ENCODE assay signal across 18 mouse cellular contexts in genomic region chr13:73476796-73477195, GRCm38 (mm10). TPM values are rescaled to one million over a fixed set of nuclear protein-coding genes. Genes with fewer than 3 reads are reported as not detected.
A peak's percentile ranks its signal among the peaks of the same experiment; 100 is the strongest.
DNase-seq lines count a peak whose midpoint lies in the region; ATAC-seq lines count a peak whose summit lies in the region.
"Had no signal": no experiment of that assay in that cellular context is flagged by ENCODE, and none has a peak within 500 bp of the region (broad histone marks: within the 10 kb centered on the region; RNA-seq: fewer than 3 reads in every experiment).

No protein-coding gene starts in this region.

- no peaks in the 10 kb centered on the region for H3K27me3 ChIP-seq in heart, embryonic 14.5 days (ENCODE audit: control insufficient read depth, insufficient read depth, low read length)
- H3K27me3 ChIP-seq in midbrain, embryonic 11.5 days (ENCODE audit: control insufficient read depth, insufficient read depth, low read length) = no peaks in the 10 kb centered on the region
- no peaks in the 10 kb centered on the region for H3K27me3 ChIP-seq in midbrain, embryonic 13.5 days
- H3K27me3 ChIP-seq in liver, embryonic 12.5 days (replicated peaks) = no peaks in the 10 kb centered on the region
- H3K27me3 ChIP-seq: forebrain, embryonic 15.5 days; hindbrain, embryonic 12.5 days; lung, embryonic 15.5 days; stomach, embryonic 15.5 days had no signal

- no peak for DNase-seq in heart, adult 8-10 months (ENCODE audit: low spot score)
- DNase-seq in midbrain, embryonic 11.5 days (ENCODE audit: low spot score, missing footprints) = peak; percentile 57
- DNase-seq in embryo, embryonic 9.5 days (ENCODE audit: extremely low spot score) = no peak
- no peak for DNase-seq in lung, adult 18-20 months
- DNase-seq: adrenal gland, postnatal 25 days; kidney, postnatal 4 days; retina, postnatal 1 day; thymus, adult 2 months had no signal

- 0 out of 2 replicates have a peak overlapping the region, but pooled peaks have one; percentile 11 for H3K4me2 ChIP-seq in heart, embryonic 14.5 days (ENCODE audit: low read length)
- H3K4me2 ChIP-seq in midbrain, embryonic 11.5 days = no peak overlapping the region
- H3K4me2 ChIP-seq in midbrain, embryonic 13.5 days (replicated peaks) = no peak overlapping the region
- peak overlapping the region; percentile 84 for H3K4me2 ChIP-seq in liver, embryonic 12.5 days
- H3K4me2 ChIP-seq: forebrain, embryonic 15.5 days; hindbrain, embryonic 12.5 days; lung, embryonic 15.5 days; stomach, embryonic 15.5 days had no signal

- no peak overlapping the region for H3K4me3 ChIP-seq in heart, embryonic 14.5 days (ENCODE audit: control insufficient read depth in 1 of 2, insufficient read depth in 1 of 2, low read depth in 1 of 2, low read length in 2 of 2)
- H3K4me3 ChIP-seq in midbrain, embryonic 11.5 days (ENCODE audit: low read depth, low read length) = no peak overlapping the region
- no peak overlapping the region for H3K4me3 ChIP-seq in midbrain, embryonic 13.5 days (replicated peaks)
- H3K4me3 ChIP-seq in liver, embryonic 12.5 days = 0 out of 2 replicates have a peak overlapping the region, but pooled peaks have one; percentile 5
- H3K4me3 ChIP-seq: forebrain, embryonic 15.5 days; hindbrain, embryonic 12.5 days; lung, embryonic 15.5 days; stomach, embryonic 15.5 days had no signal

- peaks cover 10 to 23% of the 10 kb centered on the region in 2 experiments for H3K4me1 ChIP-seq in heart, embryonic 14.5 days (ENCODE audit: control insufficient read depth in 2 of 2, insufficient read depth in 2 of 2, low read length in 2 of 2)
- no peaks in the 10 kb centered on the region for H3K4me1 ChIP-seq in midbrain, embryonic 11.5 days (ENCODE audit: control insufficient read depth, insufficient read depth, low read length)
- H3K4me1 ChIP-seq in midbrain, embryonic 13.5 days (replicated peaks) = peaks cover 14% of the 10 kb centered on the region
- H3K4me1 ChIP-seq in liver, embryonic 12.5 days = peaks cover 98% of the 10 kb centered on the region
- H3K4me1 ChIP-seq: forebrain, embryonic 15.5 days had no signal

- no peak overlapping the region; a peak in 1 of 4 replicates for H3K27ac ChIP-seq in heart, embryonic 14.5 days (replicated peaks in 1 of 2; ENCODE audit: control insufficient read depth in 1 of 2, insufficient read depth in 1 of 2, low read depth in 2 of 2, low read length in 2 of 2)
- no peak overlapping the region for H3K27ac ChIP-seq in midbrain, embryonic 11.5 days (ENCODE audit: low read depth, low read length)
- H3K27ac ChIP-seq in midbrain, embryonic 13.5 days = no peak overlapping the region
- peak overlapping the region; percentile 98 for H3K27ac ChIP-seq in liver, embryonic 12.5 days
- H3K27ac ChIP-seq: forebrain, embryonic 15.5 days; hindbrain, embryonic 12.5 days; lung, embryonic 15.5 days; stomach, embryonic 15.5 days had no signal

- no peak for ATAC-seq in heart, embryonic 14.5 days (ENCODE audit: insufficient number of reproducible peaks, insufficient read depth, low FRiP score, low read depth)
- no peak for ATAC-seq in midbrain, embryonic 11.5 days (ENCODE audit: low FRiP score)
- no peak for ATAC-seq in midbrain, embryonic 13.5 days
- ATAC-seq in liver, embryonic 12.5 days = no peak
- ATAC-seq: forebrain, embryonic 15.5 days; midbrain, embryonic 16.5 days had no signal

- 0 out of 2 replicates have a peak overlapping the region, but pooled peaks have one; percentile 41 for H3K9ac ChIP-seq in heart, embryonic 14.5 days (ENCODE audit: low read length)
- no peak overlapping the region for H3K9ac ChIP-seq in midbrain, embryonic 11.5 days (ENCODE audit: low read length)
- no peak overlapping the region for H3K9ac ChIP-seq in midbrain, embryonic 13.5 days (replicated peaks)
- H3K9ac ChIP-seq in liver, embryonic 12.5 days = peak overlapping the region; percentile 76
- H3K9ac ChIP-seq: forebrain, embryonic 15.5 days; hindbrain, embryonic 12.5 days; lung, embryonic 15.5 days; stomach, embryonic 15.5 days had no signal

- WGBS in heart, embryonic 14.5 days = 56% methylated on average over 8 of the region's 8 CpGs
- WGBS in midbrain, embryonic 11.5 days = 89% methylated on average over 8 of the region's 8 CpGs
- WGBS in midbrain, embryonic 13.5 days = 90% methylated on average over 8 of the region's 8 CpGs
- 78% methylated on average over 8 of the region's 8 CpGs for WGBS in liver, embryonic 12.5 days (ENCODE audit: insufficient replicate concordance)

- no peaks in the 10 kb centered on the region for H3K9me3 ChIP-seq in heart, embryonic 14.5 days (ENCODE audit: control insufficient read depth, low read length)
- no peaks in the 10 kb centered on the region for H3K9me3 ChIP-seq in midbrain, embryonic 11.5 days (ENCODE audit: control insufficient read depth, low read length)
- no peaks in the 10 kb centered on the region for H3K9me3 ChIP-seq in midbrain, embryonic 13.5 days
- no peaks in the 10 kb centered on the region for H3K9me3 ChIP-seq in liver, embryonic 12.5 days (replicated peaks)
- H3K9me3 ChIP-seq: forebrain, embryonic 15.5 days; hindbrain, embryonic 12.5 days; lung, embryonic 15.5 days; stomach, embryonic 15.5 days had no signal

- no peaks in the 10 kb centered on the region for H3K36me3 ChIP-seq in heart, embryonic 14.5 days (ENCODE audit: control insufficient read depth, insufficient read depth, low read length)
- no peaks in the 10 kb centered on the region for H3K36me3 ChIP-seq in midbrain, embryonic 11.5 days (ENCODE audit: control insufficient read depth, insufficient read depth, low read length)
- H3K36me3 ChIP-seq in midbrain, embryonic 13.5 days = no peaks in the 10 kb centered on the region
- H3K36me3 ChIP-seq in liver, embryonic 12.5 days = peaks cover 74% of the 10 kb centered on the region
- H3K36me3 ChIP-seq: forebrain, embryonic 15.5 days; lung, embryonic 15.5 days; stomach, embryonic 15.5 days had no signal

RNA-seq across cellular contexts. Expression of gene Lpcat1, which starts 9.8 kb away (rescaled TPM):
- polyA plus RNA-seq in heart, embryonic 14.5 days (2014; fragmentation: Nextera tagmentation; extraction: Ambion mirVana) = 15.4 and 19.1 TPM in 2 replicates
- total RNA-seq in heart, adult 8-10 months (2022) = 1 to 10 TPM; 6.8 to 9.6 (median 7.5) TPM
- polyA plus RNA-seq in midbrain, embryonic 11.5 days (2014; fragmentation: Nextera tagmentation; extraction: Ambion mirVana) = 52.0 and 53.5 TPM in 2 replicates
- 53.7 and 57.8 TPM in 2 replicates for polyA plus RNA-seq in midbrain, embryonic 13.5 days (2015; fragmentation: Nextera tagmentation; extraction: Ambion mirVana)
- polyA plus RNA-seq in liver, embryonic 12.5 days (2016; fragmentation: Nextera tagmentation; extraction: Ambion mirVana) = 108 and 113 TPM in 2 replicates

RNA-seq across cellular contexts. Expression of gene Slc6a3, which starts 59.8 kb away (rescaled TPM):
- 0.05 and 0.09 TPM in 2 replicates for polyA plus RNA-seq in heart, embryonic 14.5 days (2014; fragmentation: Nextera tagmentation; extraction: Ambion mirVana)
- not detected for total RNA-seq in heart, adult 8-10 months (2022)
- polyA plus RNA-seq in midbrain, embryonic 11.5 days (2014; fragmentation: Nextera tagmentation; extraction: Ambion mirVana) = 0.11 and 0.30 TPM in 2 replicates
- 1.1 and 6.7 TPM in 2 replicates for polyA plus RNA-seq in midbrain, embryonic 13.5 days (2015; fragmentation: Nextera tagmentation; extraction: Ambion mirVana)
- polyA plus RNA-seq in liver, embryonic 12.5 days (2016; fragmentation: Nextera tagmentation; extraction: Ambion mirVana) = 0.97 and 1.3 TPM in 2 replicates
- total RNA-seq: gastrocnemius, adult 18-20 months had no signal
- polyA plus RNA-seq: kidney, embryonic 14.5 days had no signal

Comparison
In these comparisons a context has a peak if more than half of its experiments do, and no peak if none do; other contexts are left out.
1. H3K4me2 ChIP-seq: peak in heart, embryonic 14.5 days (single experiment) and liver, embryonic 12.5 days (single experiment); none in midbrain, embryonic 11.5 days (single experiment) and midbrain, embryonic 13.5 days (single experiment).
2. H3K9ac ChIP-seq: peak in heart, embryonic 14.5 days (single experiment) and liver, embryonic 12.5 days (single experiment); none in midbrain, embryonic 11.5 days (single experiment) and midbrain, embryonic 13.5 days (single experiment).